Mouse (Mus musculus): ENCODE measurements around the gene Plxnd1.

DNA sequence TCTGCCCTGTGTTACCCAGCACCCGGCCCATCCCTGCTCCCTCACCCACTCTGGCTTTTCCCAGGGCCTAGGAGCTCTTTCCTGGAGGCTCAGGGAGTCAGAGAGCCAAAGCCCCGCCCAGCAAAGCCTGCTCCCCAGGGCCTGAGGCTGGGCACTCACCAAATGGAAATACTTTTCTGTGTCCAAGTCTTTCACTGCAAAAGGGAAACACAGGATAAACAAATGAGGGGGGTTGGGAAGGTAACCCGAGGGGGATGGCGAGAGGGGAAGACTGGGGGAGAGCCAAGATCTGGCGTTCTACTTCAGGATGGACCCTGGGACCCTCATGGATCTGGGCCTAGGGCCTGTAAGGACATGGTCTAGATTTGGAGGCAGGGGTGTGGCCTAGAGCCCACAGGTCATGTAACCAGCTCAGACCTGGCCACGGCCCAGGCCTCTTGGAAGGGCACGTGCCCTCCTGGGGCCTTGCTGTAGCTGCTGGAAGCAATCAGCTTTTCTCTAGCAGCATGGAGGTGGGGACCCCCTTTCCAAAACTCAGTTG, 35.6 kb downstream of the Plxnd1 start:
- no peak for TF ChIP-seq CTCF (IDR thresholded peaks at IDR 0.05; ENCODE audit: control insufficient read depth, insufficient read depth, insufficient replicate concordance, low read depth, low read length)
- no peak for TF ChIP-seq POLR2A (IDR thresholded peaks at IDR 0.05; ENCODE audit: control insufficient read depth, low read depth, low read length)

Measured in testis, adult 2 months (tissue).